Comparison of ENCODE assay signal across 8 mouse cellular contexts in genomic region chr11:19019204-19020171, GRCm38 (mm10). TPM values are rescaled to one million over a fixed set of nuclear protein-coding genes. Genes with fewer than 3 reads are reported as not detected.
DNase-seq lines count a peak whose midpoint lies in the region; ATAC-seq and TF ChIP-seq lines count a peak whose summit lies in the region.

No protein-coding gene starts in this region.

- no peaks in the 10 kb centered on the region for H3K9me3 ChIP-seq in forebrain, embryonic 15.5 days
- H3K9me3 ChIP-seq in hindbrain, embryonic 12.5 days (replicated peaks) = no peaks in the 10 kb centered on the region
- H3K9me3 ChIP-seq in liver, embryonic 14.5 days (ENCODE audit: control insufficient read depth, low read length) = no peaks in the 10 kb centered on the region
- H3K9me3 ChIP-seq in neural tube, embryonic 15.5 days (replicated peaks) = no peaks in the 10 kb centered on the region

- no peaks in the 10 kb centered on the region for H3K36me3 ChIP-seq in forebrain, embryonic 15.5 days
- no peaks in the 10 kb centered on the region for H3K36me3 ChIP-seq in hindbrain, embryonic 12.5 days
- no peaks in the 10 kb centered on the region for H3K36me3 ChIP-seq in liver, embryonic 14.5 days (replicated peaks; ENCODE audit: control insufficient read depth, insufficient read depth, low read depth)
- H3K36me3 ChIP-seq in neural tube, embryonic 15.5 days = no peaks in the 10 kb centered on the region

- peak overlapping the region; percentile 98 for H3K4me2 ChIP-seq in forebrain, embryonic 15.5 days (replicated peaks)
- H3K4me2 ChIP-seq in hindbrain, embryonic 12.5 days (replicated peaks) = peak overlapping the region; percentile 85
- H3K4me2 ChIP-seq in liver, embryonic 14.5 days (ENCODE audit: low read depth) = peak overlapping the region; percentile 77
- H3K4me2 ChIP-seq in neural tube, embryonic 15.5 days = peak overlapping the region; percentile 87

- H3K4me1 ChIP-seq in forebrain, embryonic 15.5 days = peaks cover 47% of the 10 kb centered on the region
- H3K4me1 ChIP-seq in hindbrain, embryonic 12.5 days = peaks cover 17% of the 10 kb centered on the region
- H3K4me1 ChIP-seq in liver, embryonic 14.5 days (replicated peaks; ENCODE audit: control insufficient read depth in 2 of 2, insufficient read depth in 2 of 2, low read length in 1 of 2) = peaks cover 0 to 11% of the 10 kb centered on the region in 2 experiments; a peak in 2 of 4 replicates
- peaks cover 20% of the 10 kb centered on the region for H3K4me1 ChIP-seq in neural tube, embryonic 15.5 days

- peak; percentile 63 for ATAC-seq in forebrain, embryonic 15.5 days (replicated peaks)
- ATAC-seq in hindbrain, embryonic 12.5 days (ENCODE audit: low FRiP score) = peak; percentile 32
- ATAC-seq in liver, embryonic 14.5 days (ENCODE audit: insufficient read depth) = no peak
- peak; percentile 33 for ATAC-seq in neural tube, embryonic 15.5 days (ENCODE audit: low FRiP score)

- under 1% methylated on average over 67 of the region's 67 CpGs for WGBS in forebrain, embryonic 15.5 days
- under 1% methylated on average over 65 of the region's 67 CpGs for WGBS in hindbrain, embryonic 12.5 days
- WGBS in liver, embryonic 14.5 days (ENCODE audit: insufficient replicate concordance) = under 1% methylated on average over 67 of the region's 67 CpGs
- under 1% methylated on average over 67 of the region's 67 CpGs for WGBS in neural tube, embryonic 15.5 days

- peak overlapping the region; percentile 97 for H3K27ac ChIP-seq in forebrain, embryonic 15.5 days (replicated peaks)
- peak overlapping the region; percentile 100 for H3K27ac ChIP-seq in hindbrain, embryonic 12.5 days
- H3K27ac ChIP-seq in liver, embryonic 14.5 days = peak overlapping the region; percentile 48
- H3K27ac ChIP-seq in neural tube, embryonic 15.5 days (replicated peaks) = peak overlapping the region; percentile 100

- H3K4me3 ChIP-seq in forebrain, embryonic 15.5 days = peak overlapping the region; percentile 78
- peak overlapping the region; percentile 76 for H3K4me3 ChIP-seq in hindbrain, embryonic 12.5 days
- H3K4me3 ChIP-seq in liver, embryonic 14.5 days (ENCODE audit: insufficient read depth in 1 of 2, low read depth in 2 of 2, low read length in 2 of 2) = peak overlapping the region; percentile 58 to 66
- peak overlapping the region; percentile 73 for H3K4me3 ChIP-seq in neural tube, embryonic 15.5 days (replicated peaks)

- peak; percentile 30 for DNase-seq in right cerebral cortex, adult 18-20 months
- no peak for DNase-seq in right cerebral cortex, postnatal 36 days (ENCODE audit: low spot score in 2 of 2)
- DNase-seq in brain, embryonic 14.5 days (ENCODE audit: low read depth) = peak; percentile 83
- no peak for DNase-seq in liver, embryonic 14.5 days (ENCODE audit: low read depth in 3 of 3, low spot score in 3 of 3)
- DNase-seq in layer of hippocampus, adult 18-20 months (ENCODE audit: low spot score in 2 of 2) = no peak

- H3K27me3 ChIP-seq in forebrain, embryonic 15.5 days = peaks cover 32% of the 10 kb centered on the region
- no peaks in the 10 kb centered on the region for H3K27me3 ChIP-seq in hindbrain, embryonic 12.5 days
- H3K27me3 ChIP-seq in liver, embryonic 14.5 days (ENCODE audit: control insufficient read depth, insufficient read depth, low read length) = peaks cover 56% of the 10 kb centered on the region
- no peaks in the 10 kb centered on the region for H3K27me3 ChIP-seq in neural tube, embryonic 15.5 days (replicated peaks)

- H3K9ac ChIP-seq in forebrain, embryonic 15.5 days (replicated peaks) = peak overlapping the region; percentile 89
- H3K9ac ChIP-seq in hindbrain, embryonic 12.5 days = peak overlapping the region; percentile 99
- peak overlapping the region; percentile 55 for H3K9ac ChIP-seq in liver, embryonic 14.5 days (replicated peaks)
- peak overlapping the region; percentile 97 for H3K9ac ChIP-seq in neural tube, embryonic 15.5 days (replicated peaks)

- TF ChIP-seq POLR2A in brain, embryonic 14.5 days (IDR thresholded peaks at IDR 0.05; ENCODE audit: borderline replicate concordance, extremely low read depth, insufficient read depth, insufficient read length, poor library complexity, severe bottlenecking) = peak; percentile 59

- TF ChIP-seq EP300 in liver, embryonic 14.5 days (IDR thresholded peaks at IDR 0.05; ENCODE audit: low read depth) = no peak

- no peak for TF ChIP-seq CTCF in brain, embryonic 14.5 days (IDR thresholded peaks at IDR 0.05; ENCODE audit: borderline replicate concordance, extremely low read depth, insufficient read depth, insufficient read length)
- TF ChIP-seq CTCF in liver, embryonic 14.5 days (IDR thresholded peaks at IDR 0.05; ENCODE audit: low read depth) = no peak

RNA-seq across cellular contexts. Expression of gene Meis1, which starts 0.7 kb away (rescaled TPM):
- polyA plus RNA-seq in brain, embryonic 14.5 days (2012; rRNA removed) = 31.8 and 68.8 TPM in 2 replicates
- polyA plus RNA-seq in forebrain, embryonic 15.5 days (2015; fragmentation: Nextera tagmentation; extraction: Ambion mirVana) = 29.4 and 29.7 TPM in 2 replicates
- polyA plus RNA-seq in hindbrain, embryonic 12.5 days (2016; fragmentation: Nextera tagmentation; extraction: Ambion mirVana) = 173 and 204 TPM in 2 replicates
- 4.8 and 6.2 TPM in 2 replicates for polyA plus RNA-seq in liver, embryonic 14.5 days (2012; rRNA removed)
- 5.6 and 5.8 TPM in 2 replicates for polyA plus RNA-seq in liver, embryonic 14.5 days (2014; fragmentation: Nextera tagmentation; extraction: Ambion mirVana)
- 156 and 166 TPM in 2 replicates for polyA plus RNA-seq in neural tube, embryonic 15.5 days (2015; fragmentation: Nextera tagmentation; extraction: Ambion mirVana)
- 1 to 10 TPM; 2.1 to 2.2 TPM for total RNA-seq in layer of hippocampus, adult 18-20 months (2021)

Comparison
In these comparisons a context has a peak if more than half of its experiments do, and no peak if none do; other contexts are left out.
1. DNase-seq: peak in right cerebral cortex, adult 18-20 months (single experiment) and brain, embryonic 14.5 days (single experiment); none in right cerebral cortex, postnatal 36 days (0 of 2), liver, embryonic 14.5 days (0 of 3) and layer of hippocampus, adult 18-20 months (0 of 2).
2. H3K27ac ChIP-seq: peak in every context shown above with its lines; median percentile 100 in hindbrain, embryonic 12.5 days; 100 in neural tube, embryonic 15.5 days; 97 in forebrain, embryonic 15.5 days; 48 in liver, embryonic 14.5 days.
3. Peak in every context shown above with its lines, with median percentiles within 50 percentile points of each other: H3K4me2 ChIP-seq, H3K4me3 ChIP-seq and H3K9ac ChIP-seq.